Mouse (Mus musculus): ENCODE results near the gene Rbmxl1. TPM values are rescaled to one million over a fixed set of nuclear protein-coding genes. Genes with fewer than 3 reads are reported as not detected.

Gene Rbmxl1
- total RNA-seq (2023) = 10 to 100 TPM; 92.6 to 98.3 TPM

DNA sequence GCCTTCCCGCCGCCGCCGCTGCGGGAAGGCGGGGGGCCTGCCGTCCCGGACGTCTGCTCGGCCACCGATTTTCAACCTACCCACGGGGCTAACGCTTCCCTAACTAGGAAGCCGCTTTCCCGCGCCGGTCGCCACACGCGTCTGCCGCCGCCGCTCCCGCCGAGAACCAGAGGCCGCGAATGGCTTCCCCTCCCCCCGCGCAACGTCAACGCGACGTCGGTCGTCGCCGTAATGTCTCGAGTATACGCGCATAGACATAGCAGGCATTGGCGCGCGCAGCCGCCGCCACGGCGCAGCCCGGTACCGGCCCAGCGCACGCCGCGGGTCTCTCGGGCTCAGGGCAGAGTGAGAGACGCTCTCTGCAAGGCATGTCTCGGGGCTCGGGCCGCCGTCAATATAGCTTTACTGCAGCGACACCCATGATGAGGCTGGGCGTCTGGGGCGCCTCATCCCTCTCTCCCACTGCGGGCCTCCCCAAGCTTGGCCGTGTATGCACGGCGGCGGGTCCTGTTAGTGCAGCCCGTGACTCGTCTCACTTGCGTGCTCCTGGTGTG lies at the start of gene Rbmxl1:
Gene Rbmxl1, minus strand, starts transcription at position 180 of the 554 bp plus-strand sequence.

DNA sequence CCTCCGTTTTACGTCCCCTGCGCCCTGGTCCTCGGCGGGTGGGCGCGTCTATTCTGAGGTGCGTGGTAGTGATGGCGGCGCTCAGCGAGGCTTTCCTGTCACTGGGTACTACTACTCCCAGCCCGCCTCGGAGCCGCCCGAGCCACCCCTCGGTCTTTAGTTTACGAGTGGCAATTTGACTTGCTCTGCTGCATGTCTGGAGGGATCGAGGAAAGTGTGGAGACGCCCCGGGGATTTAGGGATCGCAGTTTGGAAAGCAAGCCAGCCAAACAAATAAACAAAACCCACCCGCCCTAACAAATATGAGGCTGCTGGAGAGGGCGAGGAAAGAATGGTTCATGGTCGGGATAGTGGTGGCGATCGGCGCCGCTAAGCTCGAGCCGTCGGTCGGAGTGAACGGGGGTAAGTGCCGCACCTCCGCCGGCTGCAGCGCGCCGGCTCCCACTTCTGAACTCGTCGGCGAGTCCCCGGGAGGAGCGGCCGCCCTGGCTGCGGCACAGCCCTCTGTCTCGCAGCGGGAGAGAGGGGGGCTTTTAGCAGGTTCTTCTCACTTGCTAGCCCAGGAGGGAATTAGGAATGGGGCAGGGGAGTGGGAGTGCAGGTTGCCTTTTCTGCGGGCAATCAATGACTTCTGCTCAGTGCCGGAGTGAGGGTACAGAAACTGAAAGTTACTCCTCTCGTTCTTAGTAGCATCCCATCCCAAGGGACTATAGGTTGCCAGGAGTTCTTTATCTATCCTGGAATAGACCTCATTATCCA lies 754 bp upstream of the Rbmxl1 start, which contains the start of gene Slc10a7:
Gene Slc10a7, plus strand, starts transcription at position 74 of the 759 bp plus-strand sequence.

Other genes with a start within 250 kb of the Rbmxl1 start
- gene Pou4f2, start 72.3 kb downstream of the Rbmxl1 start, total RNA-seq (2023) = not detected
- 10 to 100 TPM; 38.2 to 42.6 TPM for gene Slc10a7, start 448 bp upstream of the Rbmxl1 start, total RNA-seq (2023)

Measured in B cell, adult 67 days (primary cell).